Mouse (Mus musculus) yolk sac, embryonic 10.5 days (tissue): Measurements from ENCODE around the gene St7.

ENCODE experiments used
- DNase-seq: peaks from one replicate; pipeline ENCODE4 v3.0.0-alpha.2; 2017; ENCODE audit warnings: low spot score

Gene St7

GRCm38 (mm10) chr6:17898539-17898938 is 205.8 kb downstream of the St7 start:
- no peak for DNase-seq

- DNase-seq, result no peak
Observed at GRCm38 (mm10) chr6:17903355-17903754, 210.6 kb downstream of the St7 start.

GRCm38 (mm10) chr6:17905776-17906175 is 213.0 kb downstream of the St7 start:
- DNase-seq, result no peak

GRCm38 (mm10) chr6:17906289-17906688 is 213.6 kb downstream of the St7 start:
- DNase-seq, result no peak

- no peak for DNase-seq
Observed at GRCm38 (mm10) chr6:17912312-17912711, 219.6 kb downstream of the St7 start.

GRCm38 (mm10) chr6:17912825-17913224 is 220.1 kb downstream of the St7 start:
- no peak for DNase-seq

- DNase-seq, result no peak
Observed at GRCm38 (mm10) chr6:17913315-17913714, 220.6 kb downstream of the St7 start.

- no peak for DNase-seq
Observed at GRCm38 (mm10) chr6:17914300-17914699, 221.6 kb downstream of the St7 start.

GRCm38 (mm10) chr6:17917233-17917632 is 224.5 kb downstream of the St7 start:
- no peak for DNase-seq

GRCm38 (mm10) chr6:17922180-17922579 is 229.4 kb downstream of the St7 start:
- no peak for DNase-seq

- DNase-seq, result no peak
Observed at GRCm38 (mm10) chr6:17922967-17923366, 230.2 kb downstream of the St7 start.

- no peak for DNase-seq
Observed at GRCm38 (mm10) chr6:17923370-17923769, 230.6 kb downstream of the St7 start.

- no peak for DNase-seq
Observed at GRCm38 (mm10) chr6:17923894-17924505, 231.3 kb downstream of the St7 start.

- no peak for DNase-seq
Observed at GRCm38 (mm10) chr6:17925267-17925666, 232.5 kb downstream of the St7 start.

GRCm38 (mm10) chr6:17927746-17928145 is 235.0 kb downstream of the St7 start:
- DNase-seq, result no peak

GRCm38 (mm10) chr6:17931187-17931586 is 238.5 kb downstream of the St7 start:
- DNase-seq, result no peak

GRCm38 (mm10) chr6:17931835-17932234 is 239.1 kb downstream of the St7 start:
- no peak for DNase-seq

- no peak for DNase-seq
Observed at GRCm38 (mm10) chr6:17932806-17933205, 240.1 kb downstream of the St7 start.

GRCm38 (mm10) chr6:17938631-17939346 is 246.1 kb downstream of the St7 start:
- DNase-seq, result peak; percentile 76

GRCm38 (mm10) chr6:17941916-17942315 is 249.2 kb downstream of the St7 start:
- DNase-seq, result peak; percentile 31

GRCm38 (mm10) chr6:17942344-17942743 is 249.6 kb downstream of the St7 start:
- DNase-seq, result peak; percentile 64

GRCm38 (mm10) chr6:17943877-17944617 is 251.3 kb downstream of the St7 start:
- DNase-seq, result no peak

GRCm38 (mm10) chr6:17946456-17946855 is 253.7 kb downstream of the St7 start:
- DNase-seq, result no peak
